Mouse (Mus musculus) thymus, adult 18-20 months (tissue): Measurements from ENCODE around the gene Ak8.

Source experiments
- DNase-seq, 2 experiments: peaks; one replicate each; pipeline ENCODE4 v3.0.0; 2022; ENCODE audit warnings: mixed read lengths in 2 of 2

The Ak8 gene

GRCm38 (mm10) chr2:28699361-28700335, at the start of gene Ak8, which contains the start of gene Spaca9:
Gene Ak8 (plus strand): TSS chr2:28700164.
Gene Spaca9 (minus strand): TSS chr2:28699727.
- peak; percentile 14 to 22 for DNase-seq

DNA sequence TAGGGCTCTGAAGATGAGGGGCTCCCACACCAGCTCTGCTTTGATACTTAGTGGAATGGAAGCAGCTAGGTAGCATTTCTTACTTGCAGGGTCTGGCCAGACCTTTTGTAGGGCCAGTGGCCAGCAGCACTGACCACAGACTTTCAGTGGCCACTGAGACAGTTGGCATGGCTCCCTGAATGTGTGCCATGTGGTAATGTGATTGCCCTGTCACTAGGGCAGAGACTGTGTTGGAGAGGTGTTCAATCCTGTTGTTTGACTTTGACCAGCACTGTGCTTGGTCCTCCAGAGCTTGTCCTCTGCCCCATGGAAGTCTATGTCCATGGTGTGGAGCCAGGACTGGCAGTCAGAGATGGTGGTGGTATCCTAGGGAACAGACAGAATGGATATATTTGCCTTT, 49.4 kb upstream of the Ak8 start:
- DNase-seq: no peak

- no peak for DNase-seq
These were observed 46.6 kb upstream of the Ak8 start for GRCm38 (mm10) chr2:28653351-28653750.

DNA sequence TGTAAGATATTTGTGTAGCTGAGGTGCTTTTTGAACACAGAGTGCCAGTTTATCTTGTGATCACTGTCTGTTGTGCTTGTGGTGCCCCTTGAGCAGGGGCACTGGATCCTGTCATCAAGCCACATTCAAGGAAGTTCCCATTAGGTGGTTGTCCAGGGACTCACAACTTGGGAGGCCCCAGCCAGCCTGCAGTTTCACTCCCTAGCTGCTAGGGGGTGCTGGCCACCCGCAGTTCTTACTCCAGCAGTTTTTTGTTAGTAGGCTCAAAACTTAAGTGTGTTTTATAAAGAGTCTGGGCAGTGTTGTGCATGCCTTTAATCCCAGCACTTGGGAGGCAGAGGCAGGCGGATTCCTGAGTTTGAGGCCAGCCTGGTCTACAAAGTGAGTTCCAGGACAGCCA, 45.7 kb upstream of the Ak8 start:
- DNase-seq: no peak

GRCm38 (mm10) chr2:28656216-28656615, 43.7 kb upstream of the Ak8 start:
- no peak for DNase-seq

DNA sequence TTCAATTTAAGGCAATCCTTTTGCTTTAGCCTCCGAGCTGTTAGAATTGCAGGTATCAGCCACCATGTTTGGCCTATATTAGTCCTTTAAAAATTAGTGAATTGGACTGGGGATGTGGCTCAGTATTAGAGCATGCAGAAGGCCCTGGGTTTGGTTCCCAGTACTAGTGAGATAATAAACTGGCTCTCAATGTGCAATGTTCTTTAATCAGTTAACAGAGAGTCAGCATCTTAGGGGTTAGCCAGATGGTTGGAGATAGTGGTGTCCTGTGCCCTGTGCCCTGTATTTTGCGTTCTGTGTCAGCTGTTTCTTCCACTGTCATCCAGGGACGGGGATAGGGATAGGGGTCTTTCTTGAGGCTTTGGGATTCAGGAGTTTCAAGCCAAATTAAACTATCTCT, 37.1 kb upstream of the Ak8 start:
- DNase-seq: no peak

- no peak for DNase-seq
These were observed 34.1 kb upstream of the Ak8 start for GRCm38 (mm10) chr2:28665818-28666217.

GRCm38 (mm10) chr2:28671438-28671837, 28.5 kb upstream of the Ak8 start:
- DNase-seq: no peak

- no peak for DNase-seq
These were observed 24.0 kb upstream of the Ak8 start for GRCm38 (mm10) chr2:28676005-28676404.

- no peak for DNase-seq
These were observed 19.3 kb upstream of the Ak8 start for GRCm38 (mm10) chr2:28680710-28681109.

- DNase-seq: no peak
These were observed 18.2 kb upstream of the Ak8 start for GRCm38 (mm10) chr2:28681718-28682117.

DNA sequence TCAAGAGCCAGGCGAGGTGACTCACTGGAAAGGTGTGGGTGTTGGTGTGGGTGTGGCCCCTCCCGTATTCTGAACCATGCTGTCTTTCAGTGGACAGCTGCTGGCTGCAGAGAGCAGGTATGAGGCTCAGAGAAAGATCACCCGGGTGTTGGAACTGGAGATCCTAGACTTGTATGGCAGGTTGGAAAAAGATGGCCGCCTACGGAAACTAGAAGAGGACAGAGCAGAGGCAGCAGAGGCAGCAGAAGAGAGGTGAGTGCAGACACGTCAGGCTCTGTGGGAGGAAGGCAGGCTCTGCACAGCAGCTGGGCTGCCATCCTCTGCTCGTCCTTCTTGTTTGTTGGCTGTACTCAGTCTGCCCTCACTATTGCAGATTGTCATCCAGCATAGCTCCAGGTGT, 14.1 kb upstream of the Ak8 start:
- DNase-seq: no peak

GRCm38 (mm10) chr2:28688431-28688830, 11.5 kb upstream of the Ak8 start:
- no peak for DNase-seq

DNA sequence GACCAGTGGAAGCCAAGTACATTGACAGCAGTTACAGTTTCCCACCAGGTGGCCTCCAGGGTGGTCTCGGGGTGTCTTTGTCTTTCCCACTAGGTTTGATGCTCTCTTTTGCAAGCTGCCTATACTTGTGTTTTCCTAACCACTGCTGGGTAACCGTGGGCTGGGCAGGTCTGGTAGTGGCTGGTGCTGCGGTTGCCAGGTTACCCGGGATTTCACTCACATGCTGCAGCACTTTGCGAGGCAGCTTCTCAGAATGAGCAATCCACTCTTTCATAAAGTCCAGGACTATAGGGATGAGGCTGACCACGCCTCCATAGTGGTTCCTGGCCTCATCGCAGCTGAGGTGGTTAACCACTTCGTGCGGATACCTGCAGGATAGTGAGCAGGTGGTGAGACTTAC, 7.3 kb upstream of the Ak8 start:
- no peak for DNase-seq

- no peak for DNase-seq
These were observed 1.4 kb upstream of the Ak8 start for GRCm38 (mm10) chr2:28698566-28698965.

DNA sequence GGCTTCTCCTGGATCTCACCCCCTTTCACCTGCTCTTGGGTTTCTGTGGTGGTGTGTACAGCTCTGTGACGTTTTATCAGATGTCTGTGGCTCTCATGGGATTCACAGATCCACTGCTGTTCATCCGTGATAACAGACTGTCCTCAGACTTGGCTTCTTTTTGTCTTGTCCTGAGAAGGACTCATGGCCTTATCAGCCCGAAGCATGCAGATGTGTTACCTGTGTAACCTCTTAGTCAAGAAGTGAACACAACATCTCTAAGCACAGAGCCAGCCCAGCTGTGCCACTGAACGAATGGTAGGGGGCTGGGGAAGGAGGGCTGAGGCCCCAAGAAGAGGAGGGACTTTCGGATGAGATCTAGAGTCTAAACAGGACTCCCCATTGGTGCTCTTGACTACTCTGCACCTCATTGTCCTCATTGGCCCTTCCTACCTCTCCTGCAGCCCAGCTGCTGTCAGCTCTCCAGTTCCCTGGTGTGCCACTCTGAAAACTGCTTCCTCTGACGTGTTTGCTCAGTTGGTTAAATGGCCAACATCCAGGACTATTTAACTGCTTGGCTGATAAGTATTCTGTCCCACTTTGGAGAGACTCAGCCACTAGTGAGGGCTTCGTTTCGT, 1.8 kb downstream of the Ak8 start:
- DNase-seq: no peak

GRCm38 (mm10) chr2:28706106-28706636, 6.2 kb downstream of the Ak8 start:
- DNase-seq: no peak

DNA sequence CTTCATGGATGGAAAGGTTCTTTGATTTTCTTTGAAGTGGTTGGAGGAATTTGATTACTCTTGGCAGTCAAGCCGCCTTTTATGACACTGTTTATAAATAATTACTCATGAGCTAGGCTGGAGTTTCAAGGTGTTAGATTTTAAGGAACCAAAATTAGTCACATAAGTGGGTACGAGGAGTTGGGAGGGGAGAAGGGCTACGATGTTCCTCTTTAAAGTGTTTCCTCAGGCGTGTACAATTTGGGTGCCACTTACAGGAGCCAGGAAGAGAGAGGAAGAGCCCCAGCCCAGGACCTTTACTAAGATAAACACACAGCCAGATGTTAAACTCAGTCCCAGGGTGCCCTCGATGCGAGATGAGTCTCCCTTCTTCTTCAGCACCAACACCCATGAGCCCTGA, 6.8 kb downstream of the Ak8 start:
- DNase-seq: no peak

- no peak for DNase-seq
These were observed 13.1 kb downstream of the Ak8 start for GRCm38 (mm10) chr2:28713036-28713435.

DNA sequence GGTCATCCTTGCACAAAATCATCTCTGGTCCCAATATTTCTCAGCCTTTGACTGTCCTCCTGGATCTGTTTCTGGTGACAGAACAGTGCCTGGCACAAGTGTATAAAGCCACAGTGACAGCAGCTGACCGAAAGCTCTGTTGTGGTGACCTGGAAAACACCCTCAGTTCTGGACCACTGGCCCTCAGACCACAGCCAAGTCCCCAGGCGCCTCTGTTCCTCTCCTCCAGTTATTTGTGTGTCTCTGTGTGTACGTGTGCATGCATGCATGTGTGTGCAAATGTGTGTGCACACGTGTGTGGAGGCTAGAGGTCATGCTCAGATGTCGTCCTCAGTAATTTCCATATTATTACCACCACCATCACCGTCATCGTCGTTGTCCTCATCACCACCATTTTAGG, 22.5 kb downstream of the Ak8 start:
- DNase-seq: no peak

- no peak for DNase-seq
These were observed 23.9 kb downstream of the Ak8 start for GRCm38 (mm10) chr2:28723912-28724311.

GRCm38 (mm10) chr2:28727786-28728404, 27.9 kb downstream of the Ak8 start:
- peak in 1 of 2 experiments; percentile 15 for DNase-seq

- DNase-seq: no peak
These were observed 30.7 kb downstream of the Ak8 start for GRCm38 (mm10) chr2:28730676-28731075.
